Mouse (Mus musculus): ENCODE measurements around the gene Clk4. TPM values are rescaled to one million over a fixed set of nuclear protein-coding genes. Genes with fewer than 3 reads are reported as not detected.

Clk4 gene
- total RNA-seq (2017): 181 and 198 TPM in 2 replicates

- ATAC-seq (replicated peaks; ENCODE audit: low read depth, poor library complexity, severe bottlenecking): no peak
Observed at GRCm38 (mm10) chr11:51261680-51262219, at the start of gene Clk4. Clk4 (plus strand) TSS chr11:51261730.

GRCm38 (mm10) chr11:51214021-51214420 lies 47.5 kb upstream of the Clk4 start:
- no peak for ATAC-seq (replicated peaks; ENCODE audit: low read depth, poor library complexity, severe bottlenecking)

- no peak for ATAC-seq (replicated peaks; ENCODE audit: low read depth, poor library complexity, severe bottlenecking)
Observed at GRCm38 (mm10) chr11:51219396-51219980, 42.0 kb upstream of the Clk4 start.

- no peak for ATAC-seq (replicated peaks; ENCODE audit: low read depth, poor library complexity, severe bottlenecking)
Observed at GRCm38 (mm10) chr11:51220308-51220707, 41.2 kb upstream of the Clk4 start, which contains the start of gene Gm12569. Gm12569 (plus strand) TSS chr11:51220473.

GRCm38 (mm10) chr11:51227104-51227503 lies 34.4 kb upstream of the Clk4 start:
- no peak for ATAC-seq (replicated peaks; ENCODE audit: low read depth, poor library complexity, severe bottlenecking)

GRCm38 (mm10) chr11:51234626-51235025 lies 26.9 kb upstream of the Clk4 start:
- no peak for ATAC-seq (replicated peaks; ENCODE audit: low read depth, poor library complexity, severe bottlenecking)

- ATAC-seq (replicated peaks; ENCODE audit: low read depth, poor library complexity, severe bottlenecking): no peak
Observed at GRCm38 (mm10) chr11:51242897-51243296, 18.6 kb upstream of the Clk4 start.

GRCm38 (mm10) chr11:51257006-51257405 lies 4.5 kb upstream of the Clk4 start:
- ATAC-seq (replicated peaks; ENCODE audit: low read depth, poor library complexity, severe bottlenecking): no peak

GRCm38 (mm10) chr11:51262342-51263285 lies 1.1 kb downstream of the Clk4 start, which contains the start of gene BC049762:
BC049762 (minus strand) TSS chr11:51263046.
- peak; percentile 89 for ATAC-seq (replicated peaks; ENCODE audit: low read depth, poor library complexity, severe bottlenecking)

- ATAC-seq (replicated peaks; ENCODE audit: low read depth, poor library complexity, severe bottlenecking): peak; percentile 7; the same call in 1 of the 2 replicates
Observed at GRCm38 (mm10) chr11:51263286-51263831, 1.8 kb downstream of the Clk4 start.

- peak; percentile 42 for ATAC-seq (replicated peaks; ENCODE audit: low read depth, poor library complexity, severe bottlenecking)
Observed at GRCm38 (mm10) chr11:51264352-51264751, 2.8 kb downstream of the Clk4 start.

GRCm38 (mm10) chr11:51265326-51265725 lies 3.8 kb downstream of the Clk4 start:
- ATAC-seq (replicated peaks; ENCODE audit: low read depth, poor library complexity, severe bottlenecking): no peak

GRCm38 (mm10) chr11:51274418-51274817 lies 12.9 kb downstream of the Clk4 start:
- ATAC-seq (replicated peaks; ENCODE audit: low read depth, poor library complexity, severe bottlenecking): no peak

- ATAC-seq (replicated peaks; ENCODE audit: low read depth, poor library complexity, severe bottlenecking): peak; percentile 67
Observed at GRCm38 (mm10) chr11:51289564-51290041, 28.1 kb downstream of the Clk4 start, which contains the start of gene Col23a1. Col23a1 (plus strand) TSS chr11:51289920.

GRCm38 (mm10) chr11:51290066-51290955 lies 28.8 kb downstream of the Clk4 start:
- no peak for ATAC-seq (replicated peaks; ENCODE audit: low read depth, poor library complexity, severe bottlenecking)

GRCm38 (mm10) chr11:51293956-51294530 lies 32.5 kb downstream of the Clk4 start:
- ATAC-seq (replicated peaks; ENCODE audit: low read depth, poor library complexity, severe bottlenecking): no peak

GRCm38 (mm10) chr11:51295742-51296141 lies 34.2 kb downstream of the Clk4 start:
- no peak for ATAC-seq (replicated peaks; ENCODE audit: low read depth, poor library complexity, severe bottlenecking)

- ATAC-seq (replicated peaks; ENCODE audit: low read depth, poor library complexity, severe bottlenecking): no peak
Observed at GRCm38 (mm10) chr11:51298691-51299090, 37.2 kb downstream of the Clk4 start.

GRCm38 (mm10) chr11:51302396-51302795 lies 40.9 kb downstream of the Clk4 start:
- no peak for ATAC-seq (replicated peaks; ENCODE audit: low read depth, poor library complexity, severe bottlenecking)

Data from common myeloid progenitor, adult 5-6 weeks (primary cell).